Mouse (Mus musculus) common myeloid progenitor, adult 5-6 weeks (primary cell): Measurements from ENCODE around the gene Frem1. TPM values are rescaled to one million over a fixed set of nuclear protein-coding genes. Genes with fewer than 3 reads are reported as not detected.
A peak's percentile ranks its signal among the peaks of the same experiment; 100 is the strongest.

Experiments
- ATAC-seq: replicated peaks from 2 replicates; pipeline ENCODE4 v1.8.0; 2016; ENCODE audit warnings: low read depth, mild to moderate bottlenecking, moderate TSS enrichment, inconsistent platforms; ENCODE audit not compliant: poor library complexity, severe bottlenecking
- total RNA-seq: library from RNA; stranded (forward); fragments of 200-1000, 187-1606 nt; gene quantifications from 2 replicates; pipeline ENCODE4 v1.2.3, GENCODE M21; 2017

The Frem1 gene
- total RNA-seq, 1 experiment from 2014 or later, result not detected

GRCm38 (mm10) chr4:83032780-83033179 is 19.4 kb downstream of the Frem1 start:
- no peak for ATAC-seq

DNA sequence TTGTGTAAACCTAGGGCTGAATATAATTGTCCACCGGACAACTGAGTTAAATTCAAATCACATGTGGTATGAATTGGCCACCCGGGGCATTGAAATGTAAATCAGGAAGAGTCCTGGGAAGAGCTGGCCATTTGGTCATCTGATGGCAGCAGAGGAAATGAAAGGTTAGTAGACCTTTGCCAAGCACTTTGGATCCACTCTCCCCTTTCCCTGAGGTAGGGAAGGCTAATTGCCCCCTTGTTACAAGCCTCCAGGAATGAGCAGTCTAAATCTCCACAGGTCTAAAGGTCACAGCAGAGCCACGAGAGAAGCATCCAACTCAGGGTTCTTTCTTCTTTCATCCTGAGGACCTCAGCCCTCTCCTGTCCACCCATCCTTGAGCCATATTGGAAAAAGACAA is 20.5 kb downstream of the Frem1 start:
- ATAC-seq, result no peak

GRCm38 (mm10) chr4:83030097-83030496 is 22.0 kb downstream of the Frem1 start:
- ATAC-seq, result no peak

- peak; percentile 66; the same call in 1 of the 2 replicates for ATAC-seq
Observed at GRCm38 (mm10) chr4:83020759-83021555, 31.2 kb downstream of the Frem1 start.

- no peak for ATAC-seq
Observed at GRCm38 (mm10) chr4:83018111-83019105, 33.7 kb downstream of the Frem1 start.

DNA sequence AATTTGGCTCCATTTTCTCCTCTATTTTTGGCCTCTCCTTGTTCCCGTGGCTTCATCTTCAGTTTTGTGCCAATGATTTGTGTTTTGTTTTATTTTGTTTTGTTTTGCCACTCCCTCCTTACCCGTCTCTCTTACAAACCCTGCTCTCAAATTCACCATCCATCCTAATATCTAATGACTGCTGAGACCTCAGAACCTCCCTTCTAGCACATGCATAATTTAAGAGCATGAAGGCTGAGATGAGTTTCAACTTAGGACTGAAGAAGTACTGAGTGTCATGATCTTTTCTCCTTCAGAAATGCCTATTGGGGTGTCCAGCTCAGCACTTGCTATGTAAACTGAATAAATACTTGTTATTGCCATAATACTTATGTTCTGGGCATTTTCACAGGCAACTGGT is 37.6 kb downstream of the Frem1 start:
- no peak for ATAC-seq

DNA sequence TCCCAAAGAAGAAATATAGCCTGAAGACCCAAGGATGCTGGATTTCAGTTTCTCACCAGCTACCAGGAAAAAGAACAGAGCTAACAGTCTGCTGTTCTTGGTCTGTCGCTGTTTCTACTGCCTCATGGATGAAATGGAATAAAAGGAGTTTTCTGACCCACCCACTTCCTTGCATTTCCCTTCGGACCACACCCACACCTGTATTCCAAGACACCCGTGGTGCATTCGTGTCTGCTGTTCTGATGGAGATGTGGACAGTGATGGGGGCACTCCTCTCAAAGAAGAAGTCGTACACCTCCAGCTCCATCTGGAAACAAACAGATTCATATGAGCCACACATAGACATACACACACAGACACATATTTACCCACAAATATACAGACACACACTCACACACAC is 48.1 kb downstream of the Frem1 start:
- no peak for ATAC-seq

DNA sequence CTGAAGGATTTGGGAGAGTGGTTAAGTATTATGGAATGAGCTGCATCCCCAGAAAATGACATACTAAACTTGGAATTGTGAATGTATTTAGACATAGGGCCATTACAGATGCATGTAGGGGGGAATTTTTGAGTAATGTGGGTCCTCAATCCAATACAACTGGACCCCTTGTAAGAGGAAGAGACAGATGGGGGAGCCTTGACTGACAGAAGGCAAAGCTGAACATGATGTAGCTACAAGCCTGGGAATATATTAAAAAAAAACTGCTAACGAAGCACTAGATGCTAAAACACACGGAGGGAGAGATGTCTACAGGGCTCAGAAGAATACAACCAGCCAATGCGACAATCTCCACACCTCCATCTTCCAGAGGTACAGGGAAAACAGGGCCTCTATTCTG is 60.1 kb downstream of the Frem1 start:
- ATAC-seq, result no peak

- ATAC-seq, result no peak
Observed at GRCm38 (mm10) chr4:82990973-82991695, 61.0 kb downstream of the Frem1 start.

DNA sequence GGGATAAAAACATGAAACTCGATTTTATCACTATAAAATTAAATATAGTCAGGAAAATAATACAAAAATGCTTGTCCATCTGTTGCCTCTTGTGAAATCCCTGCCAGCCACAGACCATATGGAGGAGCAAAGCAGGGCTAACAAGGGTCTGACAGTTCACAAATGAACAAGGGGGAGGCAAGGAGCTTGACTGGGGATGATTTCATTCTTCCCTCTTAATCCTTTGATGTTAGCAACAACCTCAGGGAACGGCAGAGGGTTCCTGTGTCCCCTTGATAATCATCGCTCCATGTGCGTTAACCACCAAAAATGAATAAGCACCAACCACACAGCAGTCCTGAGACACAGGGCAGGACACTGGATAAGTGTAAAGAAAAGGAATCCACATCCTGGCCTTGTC is 79.8 kb downstream of the Frem1 start:
- ATAC-seq, result no peak

- ATAC-seq, result no peak
Observed at GRCm38 (mm10) chr4:82970901-82971648, 81.1 kb downstream of the Frem1 start.

- no peak for ATAC-seq
Observed at GRCm38 (mm10) chr4:82961024-82961423, 91.1 kb downstream of the Frem1 start.

DNA sequence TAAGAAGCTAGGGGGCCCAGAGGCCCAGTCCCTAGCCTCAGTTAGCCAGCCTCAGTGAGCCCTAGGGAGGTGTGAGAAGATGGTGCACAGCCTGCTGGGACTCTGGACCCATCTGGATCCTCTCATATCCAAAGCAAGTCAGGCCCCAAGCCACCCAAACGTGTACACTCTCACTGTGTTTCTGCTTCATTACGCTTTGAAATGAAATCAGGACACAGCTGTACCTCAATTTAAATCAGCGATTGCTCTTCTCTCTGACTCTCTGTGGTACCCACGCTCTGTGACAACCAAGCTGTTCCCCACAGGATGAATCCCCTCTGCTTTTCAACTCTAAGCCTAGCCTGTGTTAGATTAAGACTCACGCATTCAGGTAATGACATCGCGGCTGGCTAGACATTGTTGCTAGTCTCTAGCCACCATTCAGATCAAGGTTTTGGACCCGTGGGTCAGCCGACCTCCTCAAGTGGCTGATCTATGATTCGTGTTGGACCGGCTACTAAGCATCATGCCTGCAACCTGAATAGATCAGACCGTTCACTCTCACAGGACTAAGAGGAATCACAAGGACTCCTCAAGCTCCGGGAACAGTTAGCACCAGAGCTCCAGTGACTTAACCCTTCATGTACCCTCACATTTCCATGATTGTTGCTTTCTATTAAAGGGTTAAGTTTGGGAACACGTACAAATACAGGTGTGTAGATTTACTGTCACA is 94.2 kb downstream of the Frem1 start:
- ATAC-seq, result no peak

DNA sequence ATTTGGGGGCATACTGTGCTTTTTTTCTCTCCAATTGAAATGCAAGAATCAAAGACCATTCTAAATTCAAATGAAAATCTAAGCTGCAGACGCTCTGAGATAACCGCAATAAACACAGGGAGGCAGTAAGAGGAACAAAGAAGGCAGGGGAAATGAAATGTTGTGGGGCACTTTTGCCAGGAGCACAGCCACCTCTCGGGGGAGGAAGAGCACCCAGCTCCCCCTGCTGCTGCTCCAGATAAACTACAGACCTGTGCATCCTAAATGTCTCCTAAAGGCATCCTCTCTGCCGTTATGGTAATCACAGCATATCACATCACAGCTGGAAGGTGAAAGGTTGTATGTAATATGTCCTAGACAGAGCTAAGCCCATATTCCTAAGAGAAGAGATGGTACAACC is 98.1 kb downstream of the Frem1 start:
- 0 out of 2 replicates have a peak, but pooled peaks have one; percentile 52 for ATAC-seq

- no peak for ATAC-seq
Observed at GRCm38 (mm10) chr4:82949511-82949910, 102.6 kb downstream of the Frem1 start.

DNA sequence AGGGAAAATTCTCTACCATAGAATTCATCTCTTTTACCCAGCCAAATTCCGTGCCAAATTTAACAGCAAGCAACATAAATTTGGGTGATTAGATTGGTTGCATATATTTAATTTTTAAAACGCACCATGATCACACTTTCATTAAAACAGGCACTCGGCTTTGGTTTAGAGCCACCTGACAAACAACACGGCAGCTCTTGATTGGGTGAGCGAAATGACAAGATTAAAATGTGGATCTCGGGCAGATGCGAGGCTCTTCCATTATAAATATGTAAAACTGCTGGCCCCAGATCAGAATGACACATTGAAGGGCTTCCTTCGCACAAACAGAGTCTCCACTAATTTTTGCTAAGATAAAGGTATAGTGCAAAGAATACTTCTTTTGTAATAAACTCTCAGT is 105.4 kb downstream of the Frem1 start:
- ATAC-seq, result no peak

DNA sequence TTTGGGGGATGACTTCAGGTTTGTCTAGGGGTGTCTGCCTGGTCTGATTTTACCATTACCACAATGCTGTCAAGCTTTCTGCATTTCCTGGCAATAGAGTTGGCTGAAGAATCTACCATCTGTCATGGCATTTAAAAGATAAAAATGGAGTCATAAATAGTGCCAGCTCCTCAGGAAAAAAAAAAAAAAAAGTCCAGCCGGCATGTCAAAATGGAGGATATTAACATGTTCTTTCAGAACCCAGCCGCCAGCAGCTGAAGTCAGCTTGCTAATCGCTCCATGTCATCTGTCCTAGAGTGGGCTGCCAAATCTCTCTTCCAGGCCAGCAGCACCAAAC is 105.9 kb downstream of the Frem1 start:
- no peak for ATAC-seq

DNA sequence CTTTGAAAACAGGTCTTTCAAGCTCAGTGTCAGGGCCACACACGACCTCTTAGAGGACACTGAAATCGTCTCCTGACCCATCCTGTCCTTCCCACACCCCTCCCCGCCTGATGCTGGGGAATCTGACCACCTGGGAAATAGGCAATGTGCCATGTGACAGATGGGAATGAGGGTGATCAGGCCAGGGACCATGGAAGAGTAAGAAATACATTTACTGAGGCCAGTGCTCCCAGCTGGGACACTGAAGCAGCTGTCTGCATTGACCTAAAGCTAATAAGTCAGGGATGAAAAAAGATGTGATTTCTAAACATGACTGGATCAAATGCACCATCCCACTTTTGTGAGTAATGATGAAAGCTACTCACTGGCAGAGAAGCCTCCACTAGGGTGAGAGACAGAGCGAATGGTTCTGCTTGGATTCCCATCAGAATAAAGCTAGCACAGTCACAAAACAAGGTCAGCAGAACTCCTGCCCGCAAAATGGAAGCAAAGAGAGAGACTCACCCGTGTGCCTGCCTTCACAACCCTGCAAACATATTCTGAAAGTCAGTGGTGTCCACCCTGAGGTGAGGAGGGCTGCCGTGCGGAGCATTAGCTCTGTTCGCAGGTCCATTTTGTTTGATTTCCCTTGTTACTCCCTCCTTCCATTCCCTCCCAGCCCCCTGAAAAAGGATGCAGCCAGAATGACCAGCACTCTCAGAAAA is 106.4 kb downstream of the Frem1 start:
- ATAC-seq, result no peak

DNA sequence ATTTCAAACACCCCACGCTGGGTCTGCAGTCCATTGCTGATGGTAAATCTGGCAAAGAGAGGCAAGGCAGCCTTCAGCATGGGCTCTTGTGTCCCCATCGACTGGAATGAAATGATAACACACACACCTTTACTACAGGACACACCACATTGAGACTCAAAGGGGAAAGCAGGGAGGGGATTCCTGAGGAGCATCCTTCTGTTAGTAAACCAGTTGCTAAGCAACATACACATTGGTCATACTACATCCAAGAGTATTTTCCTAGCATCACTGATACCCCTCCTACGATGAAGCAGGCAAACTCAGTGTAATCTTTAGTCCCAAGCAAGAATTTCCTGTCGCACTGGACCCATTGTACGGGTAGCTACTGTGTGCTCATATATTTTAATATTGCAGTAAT is 111.5 kb downstream of the Frem1 start:
- ATAC-seq, result no peak
